Mouse (Mus musculus) neural tube, embryonic 10.5 days (tissue): ENCODE results near the gene Fads3.

ENCODE experiments used
- DNase-seq: peaks from one replicate; pipeline ENCODE4 v3.0.0-alpha.2; 2017; ENCODE audit warnings: low spot score; ENCODE audit errors: extremely low spot score

Fads3 gene

DNA sequence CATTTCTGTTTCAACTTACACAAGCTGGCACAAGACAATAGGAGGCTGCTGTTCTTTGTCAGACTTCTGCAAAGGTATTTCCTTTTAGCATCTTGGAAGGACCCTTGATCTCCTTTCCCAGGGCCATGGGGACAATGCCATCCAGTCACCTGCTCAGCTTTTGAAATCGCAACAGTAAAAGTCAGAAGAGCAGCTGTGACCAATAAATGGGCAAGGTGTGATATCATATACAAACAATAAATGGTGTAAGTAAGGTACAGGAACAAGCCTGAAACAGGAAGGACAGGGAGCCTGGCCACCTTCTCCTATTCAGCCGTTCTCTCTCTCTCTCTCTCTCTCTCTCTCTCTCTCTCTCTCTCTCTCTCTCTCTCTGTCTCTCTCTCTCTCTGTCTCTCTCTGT, 9.1 kb downstream of the Fads3 start:
- DNase-seq, result no peak

DNA sequence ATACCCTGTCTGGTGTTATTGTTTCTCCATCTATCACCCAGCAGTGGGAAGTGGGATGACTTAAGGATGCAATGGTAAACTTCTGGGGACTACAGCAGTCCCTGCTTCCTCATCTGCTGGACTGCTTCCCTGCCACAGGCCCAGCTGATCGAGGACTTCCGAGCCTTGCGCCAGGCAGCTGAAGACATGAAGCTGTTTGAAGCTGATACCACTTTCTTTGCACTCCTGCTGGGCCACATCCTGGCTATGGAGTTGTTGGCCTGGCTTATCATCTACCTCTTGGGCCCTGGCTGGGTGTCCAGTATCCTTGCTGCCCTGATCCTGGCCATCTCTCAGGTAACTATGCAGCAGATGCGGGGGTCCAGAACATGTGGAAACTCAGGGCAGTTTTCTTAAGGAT, 11.3 kb downstream of the Fads3 start:
- DNase-seq, result no peak

DNA sequence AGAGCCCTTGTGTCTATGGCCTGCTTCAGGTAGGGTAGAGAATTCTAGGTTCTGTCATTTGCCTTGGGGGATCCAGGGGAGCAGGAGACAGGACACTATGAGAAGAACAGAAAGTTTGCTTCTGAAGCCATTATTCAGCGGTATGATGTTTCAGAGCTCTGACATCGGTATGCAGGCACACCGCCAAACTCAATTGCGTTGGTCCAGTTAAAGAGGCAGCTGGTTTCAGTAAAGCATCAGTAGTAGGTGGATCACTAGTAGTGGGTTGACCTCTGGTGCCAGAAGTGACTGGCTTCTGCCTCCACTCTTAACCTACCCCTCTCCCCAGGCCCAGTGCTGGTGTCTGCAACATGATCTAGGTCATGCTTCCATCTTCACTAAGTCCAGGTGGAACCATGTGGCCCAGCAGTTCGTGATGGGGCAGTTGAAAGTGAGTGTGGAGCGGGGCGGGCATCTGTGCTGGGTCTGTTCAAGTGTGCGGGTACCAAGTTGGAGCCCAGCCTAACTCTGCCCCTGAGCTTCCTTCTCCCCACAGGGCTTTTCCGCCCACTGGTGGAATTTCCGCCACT, 12.4 kb downstream of the Fads3 start:
- no peak for DNase-seq

DNA sequence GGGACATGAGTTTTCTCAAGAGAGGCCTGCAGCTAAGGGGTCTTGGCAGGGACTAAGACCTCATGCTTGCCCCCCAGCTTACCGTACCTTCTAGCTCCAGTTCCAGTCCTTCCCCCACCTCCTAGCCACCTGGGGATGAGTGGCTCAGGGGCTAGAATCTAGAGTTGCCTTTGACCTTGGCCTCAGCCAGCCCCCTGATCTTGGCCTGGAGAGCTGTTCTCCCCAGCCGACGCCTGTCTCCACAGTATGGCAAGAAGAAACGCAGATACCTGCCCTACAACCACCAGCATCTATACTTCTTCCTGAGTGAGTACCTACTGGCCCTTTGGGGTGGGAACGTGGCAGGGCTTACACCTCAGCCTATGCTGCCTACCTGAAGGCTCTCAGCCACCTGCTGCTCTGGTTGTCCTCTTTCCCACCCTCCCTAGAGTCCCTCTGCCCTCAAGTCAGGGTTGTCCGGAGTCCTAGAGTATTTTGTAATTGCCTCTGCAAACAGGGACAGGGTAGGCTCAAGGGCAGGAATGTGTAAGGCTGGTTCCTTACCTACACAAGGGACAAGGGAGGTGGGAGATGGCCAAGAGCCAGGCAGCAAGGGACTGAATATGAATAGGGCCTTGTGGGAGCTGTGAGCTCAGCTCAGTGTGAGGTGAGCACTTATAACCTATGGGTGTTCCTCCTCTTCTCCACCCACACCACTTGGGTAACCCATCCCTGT, 13.1 kb downstream of the Fads3 start:
- DNase-seq, result no peak

DNA sequence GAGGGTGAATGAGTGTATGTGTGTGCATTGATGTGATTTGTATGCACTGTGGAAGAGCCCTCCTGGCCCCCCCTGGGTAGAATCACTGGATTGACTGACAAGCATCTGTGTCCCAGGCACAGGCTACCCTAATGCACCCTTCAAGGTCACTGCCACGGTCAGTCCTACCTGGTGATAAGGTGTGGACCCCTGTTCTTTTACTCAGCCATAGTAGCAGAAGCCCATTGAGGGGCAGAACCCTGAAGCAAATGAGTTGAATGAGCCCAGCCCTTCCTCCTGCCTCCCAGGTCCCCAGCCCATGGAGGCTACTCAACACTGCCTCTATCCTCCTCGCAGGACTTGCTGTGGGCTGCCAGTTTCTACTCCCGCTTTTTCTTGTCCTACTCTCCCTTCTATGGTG, 13.9 kb downstream of the Fads3 start:
- DNase-seq, result no peak

DNA sequence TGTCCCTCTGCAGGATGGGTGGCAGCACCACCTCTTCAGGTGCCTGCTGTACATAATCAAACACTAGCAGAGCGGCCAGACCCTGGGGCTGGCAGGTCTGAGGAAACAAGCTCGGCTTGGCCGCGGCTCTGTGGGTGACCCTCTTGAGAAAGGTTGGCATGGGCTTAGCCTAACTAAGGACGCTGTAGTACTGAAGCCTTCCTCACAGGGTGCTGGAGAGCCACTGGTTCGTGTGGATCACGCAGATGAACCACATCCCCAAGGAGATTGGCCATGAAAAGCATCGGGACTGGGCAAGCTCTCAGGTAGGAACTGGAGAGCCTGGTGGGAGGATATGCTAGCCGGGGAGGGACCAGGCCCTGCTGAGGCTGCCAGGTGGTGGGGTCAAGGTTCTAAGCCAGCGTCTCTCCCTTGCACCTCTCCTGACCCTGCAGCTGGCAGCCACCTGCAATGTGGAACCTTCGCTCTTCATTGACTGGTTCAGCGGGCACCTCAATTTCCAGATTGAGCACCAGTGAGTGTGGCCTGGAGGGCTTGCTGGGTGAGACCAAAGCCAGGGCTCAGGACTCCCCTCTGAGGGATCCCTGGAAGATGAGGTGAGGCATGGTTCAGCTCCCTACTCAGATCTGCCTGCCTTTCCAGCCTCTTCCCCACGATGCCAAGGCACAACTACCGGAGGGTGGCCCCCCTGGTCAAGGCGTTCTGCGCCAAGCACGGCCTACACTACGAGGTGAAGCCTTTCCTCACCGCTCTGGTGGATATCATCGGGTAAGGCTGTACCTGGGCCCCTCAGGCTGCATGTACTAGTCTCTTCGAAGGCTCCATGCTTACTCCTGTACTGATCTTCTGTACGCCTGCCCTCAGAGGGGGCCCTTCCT, 14.7 kb downstream of the Fads3 start:
- no peak for DNase-seq

DNA sequence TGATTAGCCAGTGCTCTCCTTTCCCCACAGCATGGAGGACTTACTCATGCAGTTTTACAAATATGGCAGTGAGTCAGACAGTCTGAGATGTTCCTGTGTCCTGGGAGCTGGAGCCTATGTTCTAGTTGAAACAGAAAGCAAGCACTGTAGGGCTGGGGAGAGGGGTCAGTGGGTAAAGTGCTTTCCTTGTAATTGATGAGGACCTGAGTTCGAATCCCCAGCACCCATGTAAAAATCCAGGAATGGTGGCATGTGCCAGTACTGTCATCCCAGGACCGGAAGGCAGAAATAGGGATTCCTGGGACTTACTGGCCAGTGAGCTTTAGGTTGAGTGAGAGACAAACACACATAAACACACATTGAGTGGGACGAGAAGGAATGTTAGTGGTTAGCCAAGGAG, 15.3 kb downstream of the Fads3 start:
- DNase-seq, result no peak

DNA sequence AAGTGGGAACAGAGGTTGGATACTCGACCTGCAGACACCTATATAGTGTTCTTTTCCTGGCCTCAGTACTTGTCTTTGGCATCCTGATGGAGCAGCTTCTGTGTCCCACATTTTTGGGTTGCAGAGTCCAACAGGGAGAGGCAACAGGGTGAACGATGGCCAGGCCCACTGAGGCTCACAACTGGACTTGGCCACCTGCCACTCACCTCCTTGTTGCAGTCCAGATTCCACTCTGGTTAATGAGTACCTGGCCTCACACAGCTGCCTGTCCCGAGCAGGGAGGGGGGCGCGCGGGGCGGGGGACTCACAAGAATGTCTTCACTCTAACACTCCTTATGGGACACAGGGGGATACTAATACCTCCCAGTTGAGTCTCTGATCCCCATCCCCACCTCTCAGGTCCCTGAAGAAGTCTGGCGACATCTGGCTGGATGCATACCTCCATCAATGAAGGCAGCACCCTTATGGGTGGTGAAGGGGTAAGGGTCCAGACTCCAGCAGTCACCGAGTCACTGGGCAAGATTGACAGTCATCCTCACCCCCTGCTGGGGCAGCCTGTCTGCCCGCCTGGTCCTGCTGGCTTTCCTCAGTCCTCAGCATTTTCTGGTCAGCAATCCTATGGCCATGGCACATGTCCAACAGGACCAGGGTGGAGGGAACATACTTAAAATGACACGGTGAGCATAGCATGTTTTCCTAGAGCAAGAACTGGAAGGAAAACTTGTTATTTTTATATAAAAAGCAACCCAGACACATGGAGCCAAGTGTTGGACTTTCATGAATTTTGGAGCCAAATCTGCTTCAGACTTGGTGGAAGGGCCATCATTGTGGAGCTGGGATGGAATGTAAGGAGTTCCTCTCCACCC, 16.4 kb downstream of the Fads3 start:
- DNase-seq, result no peak

DNA sequence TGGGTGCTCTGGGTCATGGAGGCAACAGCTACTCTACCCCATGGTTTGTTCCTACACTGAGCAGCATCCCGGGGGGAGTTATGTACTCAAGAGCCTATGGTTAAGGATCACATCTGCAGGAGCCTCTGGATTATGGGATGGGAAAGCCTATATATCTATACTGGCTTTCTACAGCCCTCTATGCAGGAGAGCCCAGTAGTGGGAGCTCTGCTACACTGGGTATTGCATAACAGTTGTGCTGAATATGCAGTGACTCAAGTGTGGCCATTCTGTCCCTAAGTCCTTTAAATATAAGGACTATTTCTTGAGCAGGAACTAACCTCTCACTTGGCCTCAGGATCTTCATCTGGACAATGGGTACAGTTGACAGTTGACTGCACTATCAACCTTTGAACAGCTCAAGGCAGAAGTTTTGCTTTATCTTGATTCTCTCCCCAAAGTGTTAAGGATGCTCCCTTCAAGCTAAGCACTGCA, 17.0 kb downstream of the Fads3 start:
- DNase-seq, result no peak

DNA sequence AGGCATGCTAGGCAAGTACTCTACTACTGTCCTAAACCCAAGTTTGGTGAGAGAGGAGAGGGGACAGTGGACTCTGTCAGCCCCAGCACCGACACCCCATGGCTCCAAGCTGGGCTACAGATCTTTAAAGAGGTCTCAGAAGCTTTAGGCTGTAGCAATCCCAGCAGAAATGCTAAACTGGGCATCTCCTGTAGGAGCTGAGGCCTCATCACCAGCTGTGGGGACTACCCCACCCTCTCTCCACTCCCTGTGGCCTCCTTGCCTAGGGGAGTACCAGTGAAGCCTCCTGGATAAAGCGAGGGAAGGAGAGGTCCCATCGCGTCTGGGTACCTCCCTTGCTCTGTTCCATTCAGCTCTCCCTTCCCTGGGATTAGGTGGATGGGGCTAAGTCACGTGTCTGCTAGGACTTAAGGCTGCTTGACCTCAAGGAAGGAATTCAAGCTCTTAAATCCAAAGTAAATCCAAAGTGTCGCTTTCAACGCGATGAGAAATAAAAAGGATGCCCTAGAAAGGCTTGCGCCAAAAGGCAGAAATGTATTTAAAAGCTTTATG, 17.6 kb downstream of the Fads3 start:
- DNase-seq, result no peak

DNA sequence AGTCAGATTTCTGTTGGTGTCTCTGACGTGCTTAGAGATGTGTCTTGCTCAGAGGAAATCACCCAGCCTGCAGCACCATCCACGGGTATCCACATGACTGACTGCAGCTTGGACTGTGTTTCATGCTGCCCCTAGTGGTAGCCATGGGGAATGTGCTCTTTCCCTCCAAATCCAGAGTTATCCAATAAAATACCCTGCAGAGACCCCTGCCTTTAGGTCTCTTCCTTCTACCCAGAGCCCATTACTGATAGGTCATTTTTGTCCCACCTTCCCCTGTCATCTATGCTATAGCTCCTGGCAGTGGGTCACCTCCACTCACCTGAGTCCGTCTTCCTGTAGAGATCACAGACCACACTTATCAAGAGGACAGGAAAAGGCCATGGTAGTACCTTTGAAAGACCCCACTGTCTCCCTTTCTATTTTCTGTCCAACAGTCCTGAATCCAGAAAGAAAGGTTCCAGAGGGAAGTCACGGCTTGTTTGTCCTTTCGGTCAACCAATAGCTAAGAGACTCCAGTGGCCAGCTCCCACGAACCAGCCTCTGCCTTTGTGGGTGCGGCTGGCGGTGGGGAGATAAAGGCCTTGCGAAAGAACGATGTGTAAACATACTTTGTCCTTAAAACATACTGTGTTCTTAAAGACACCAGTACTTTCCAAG, 18.7 kb downstream of the Fads3 start:
- peak; percentile 53 for DNase-seq

DNA sequence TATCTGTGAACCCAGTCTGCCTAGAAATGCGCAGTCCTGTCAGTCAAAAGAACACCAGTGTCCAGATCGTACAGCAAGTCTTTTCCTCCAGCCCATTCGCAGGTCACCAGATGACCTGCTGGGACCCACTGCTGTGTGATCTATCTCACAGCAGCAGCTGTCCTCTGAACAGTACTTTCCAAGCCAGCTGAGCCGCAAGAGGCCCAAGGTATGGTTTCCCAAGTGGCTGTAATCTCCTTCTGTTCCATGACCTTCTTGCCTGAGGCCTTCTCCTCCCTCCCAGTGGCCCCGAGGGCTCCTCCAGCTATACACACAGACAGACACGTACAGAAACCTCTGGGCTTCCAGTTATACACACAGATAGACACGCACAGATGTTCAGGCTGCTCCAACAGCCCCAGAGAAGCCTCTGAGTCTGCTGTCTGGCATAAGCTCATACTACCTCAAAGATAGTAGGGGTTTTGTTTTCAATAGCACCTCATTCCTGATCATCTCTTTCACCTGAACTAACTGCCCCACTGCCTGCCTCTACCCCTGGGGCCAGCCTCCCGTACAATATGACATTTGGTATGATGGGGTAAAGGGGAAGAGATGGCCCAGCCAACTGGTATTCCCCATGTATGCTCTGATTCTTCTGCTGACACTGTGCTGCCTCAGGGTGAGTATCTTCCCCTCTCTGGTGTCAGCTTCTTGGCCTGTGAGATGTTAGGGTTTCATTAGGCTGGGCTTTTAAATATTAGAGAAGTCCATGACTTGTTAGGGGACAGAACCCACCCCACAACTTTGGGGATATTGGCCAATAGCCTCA, 19.6 kb downstream of the Fads3 start:
- DNase-seq, result peak; percentile 34

DNA sequence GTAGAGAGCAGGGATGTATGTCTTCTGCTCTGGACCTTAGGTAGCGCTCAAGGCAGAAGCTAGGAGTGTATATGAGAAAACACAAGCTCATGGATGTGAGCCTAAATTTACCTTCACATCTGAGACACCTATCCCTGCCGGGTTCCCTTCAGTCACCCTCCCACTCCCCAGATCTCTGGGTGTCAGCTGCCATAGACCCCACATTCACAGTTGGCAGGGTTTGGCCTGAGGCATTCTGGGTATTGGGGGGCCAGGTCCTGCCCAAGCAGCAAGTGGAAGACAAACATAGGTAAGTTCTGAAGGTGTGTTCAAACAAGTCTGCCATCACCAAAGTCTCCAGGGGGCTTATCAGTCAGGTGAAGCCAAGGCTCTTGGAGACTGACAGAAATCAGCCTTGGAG, 20.3 kb downstream of the Fads3 start:
- no peak for DNase-seq

DNA sequence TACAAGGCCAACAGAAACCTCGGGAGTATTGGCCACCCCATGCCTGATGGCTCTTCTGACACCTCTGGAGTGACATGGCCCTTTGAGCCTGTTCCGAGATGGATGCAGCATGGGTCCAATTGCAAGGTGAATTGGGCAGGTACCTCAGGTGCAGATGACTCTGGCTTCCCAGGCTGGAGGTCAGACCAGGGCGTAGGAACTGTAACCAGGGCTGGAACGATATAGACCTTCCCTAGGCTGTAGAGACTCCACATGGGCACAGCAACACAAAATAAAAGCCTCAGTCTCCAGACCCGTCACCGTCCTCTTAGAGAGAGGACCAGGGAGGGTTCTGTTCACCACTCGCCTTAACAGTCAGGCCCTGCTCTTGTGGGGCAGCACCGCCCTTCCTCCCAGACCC, 20.9 kb downstream of the Fads3 start:
- no peak for DNase-seq

DNA sequence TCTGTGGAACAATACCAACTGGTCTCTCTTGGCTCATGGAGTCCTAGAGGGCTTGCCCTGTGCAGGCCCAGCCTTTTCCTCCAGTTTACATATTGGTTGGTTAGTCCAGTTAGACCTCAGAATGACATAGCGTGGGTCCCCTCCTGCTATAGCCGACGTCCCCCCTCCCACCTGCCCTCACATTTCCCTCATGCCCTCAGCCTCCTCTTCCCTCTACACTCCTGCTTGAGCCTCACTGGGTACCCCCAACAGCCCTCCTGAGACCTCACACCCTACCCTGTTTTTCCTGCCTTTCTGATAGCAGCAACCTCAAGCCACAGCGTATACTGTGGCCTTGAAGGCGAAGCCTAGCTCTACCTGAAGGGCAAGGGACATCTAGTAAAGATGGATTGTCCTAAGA, 21.5 kb downstream of the Fads3 start:
- no peak for DNase-seq

DNA sequence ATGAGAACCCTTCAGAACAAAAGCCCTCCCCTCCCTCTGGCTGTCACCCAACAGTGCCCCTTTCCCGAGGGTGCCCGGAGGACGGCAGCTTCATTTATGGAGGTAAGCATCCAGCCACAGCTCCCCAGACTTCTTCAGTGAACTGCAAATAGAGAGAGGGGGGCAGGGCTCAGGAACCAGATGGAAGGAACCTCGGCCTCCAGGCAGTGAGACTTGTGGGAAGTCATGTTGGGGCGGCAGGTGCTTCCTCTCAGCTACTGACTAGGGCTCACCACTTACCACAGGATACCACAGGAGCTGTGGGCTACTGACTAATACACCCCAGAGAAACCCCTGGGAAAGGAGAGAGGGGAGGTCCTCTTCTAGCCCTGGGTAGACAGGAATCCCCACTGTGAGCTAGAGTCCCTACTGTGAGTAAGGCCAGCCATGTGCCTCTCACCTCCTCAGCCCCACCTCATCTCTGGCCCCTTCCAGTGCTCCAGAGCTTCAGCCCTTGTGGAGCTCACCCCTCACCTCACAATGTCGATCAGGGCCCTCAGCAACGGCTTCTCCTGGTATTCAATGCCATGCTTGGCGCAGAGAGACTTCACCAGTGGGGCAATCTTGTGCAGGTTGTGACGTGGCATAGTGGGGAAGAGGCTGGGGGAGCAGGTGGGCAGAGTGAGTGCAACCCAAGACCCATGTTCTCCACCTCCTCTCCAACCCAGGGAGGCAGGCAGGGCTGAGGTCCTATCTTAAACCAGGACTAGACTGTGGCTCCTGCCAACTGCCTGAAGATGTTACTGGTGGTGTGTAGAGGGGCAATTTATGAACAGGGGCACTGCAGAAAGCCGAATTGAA, 23.0 kb downstream of the Fads3 start:
- no peak for DNase-seq

DNA sequence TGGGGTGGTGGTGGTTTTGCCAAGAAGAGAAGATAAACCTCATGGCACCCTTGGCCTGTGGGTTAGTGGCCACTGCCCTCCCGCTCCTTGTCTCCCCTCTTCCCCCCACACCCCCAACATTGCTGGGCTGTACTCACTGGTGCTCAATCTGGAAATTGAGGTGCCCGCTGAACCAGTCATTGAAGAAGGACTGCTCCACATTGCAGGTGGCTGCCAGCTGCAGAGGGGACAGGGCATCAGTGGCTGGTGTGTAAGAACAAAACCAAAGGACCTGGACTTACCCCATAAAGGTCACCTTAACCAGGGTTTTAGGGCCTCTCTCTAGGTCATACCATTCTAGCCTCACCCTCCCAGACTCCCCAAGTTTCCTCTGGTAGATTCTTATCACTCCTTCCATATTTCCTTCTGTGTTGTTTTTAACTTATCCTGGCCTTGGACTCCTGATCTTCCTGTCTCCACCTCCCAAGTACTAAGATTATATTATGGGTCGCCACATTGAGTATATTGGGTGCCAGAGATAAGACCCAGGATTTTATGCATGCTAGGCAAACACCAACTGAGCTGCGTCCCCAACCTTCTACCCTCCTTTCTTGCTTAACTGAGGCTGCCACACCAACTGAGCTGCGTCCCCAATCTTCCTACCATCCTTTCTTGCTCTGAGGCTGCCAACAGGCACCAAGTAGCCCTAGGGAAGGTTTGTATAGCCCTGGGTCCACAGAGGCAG, 24.3 kb downstream of the Fads3 start:
- no peak for DNase-seq

DNA sequence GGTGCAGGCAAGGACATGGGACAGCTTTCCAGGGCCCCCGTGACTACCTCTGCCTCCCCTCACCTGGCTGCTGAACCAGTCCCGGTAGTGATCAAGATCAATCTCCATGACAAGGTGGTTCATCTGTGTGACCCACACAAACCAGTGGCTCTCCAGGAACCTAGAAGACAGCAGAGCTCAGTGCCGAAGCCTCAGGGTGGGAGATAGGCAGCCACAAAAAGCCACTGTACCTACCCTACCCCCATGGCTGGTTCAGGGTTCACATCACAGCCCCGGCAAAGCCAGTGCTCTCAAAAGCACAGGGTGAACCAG, 24.8 kb downstream of the Fads3 start:
- no peak for DNase-seq
